Mouse (Mus musculus): Measurements from ENCODE around the gene Mon2. TPM values are rescaled to one million over a fixed set of nuclear protein-coding genes. Genes with fewer than 3 reads are reported as not detected.

The Mon2 gene
- polyA plus RNA-seq, 1 experiment from 2014 or later: 15.1 TPM

GRCm38 (mm10) chr10:123075751-123076242 is 508 bp downstream of the Mon2 start:
- Histone ChIP-seq H3K27me3 (replicated peaks; ENCODE audit: control insufficient read depth, insufficient read depth, low read length) (no peaks in the 10 kb centered on the region), H3K4me1 (ENCODE audit: control insufficient read depth, insufficient read depth, low read depth, low read length) (peaks cover 11% of the 10 kb centered on the region), H3K4me3 (ENCODE audit: low read length) (peak overlapping the region; percentile 98), H3K9ac (ENCODE audit: low read depth, low read length) (peak overlapping the region; percentile 97), H3K36me3 (ENCODE audit: control insufficient read depth, insufficient read depth, low read length) (no peaks in the 10 kb centered on the region), H3K9me3 (ENCODE audit: control insufficient read depth, low read length) (no peaks in the 10 kb centered on the region; the same call in 1 of the 2 replicates), H3K4me2 (ENCODE audit: low read length) (peak overlapping the region; percentile 82), H3K27ac (ENCODE audit: low read depth, low read length) (peak overlapping the region; percentile 88)
- under 1% methylated on average over 48 of the region's 48 CpGs for WGBS
- ATAC-seq: peak; percentile 82

- no peak for ATAC-seq
- H3K9ac ChIP-seq (ENCODE audit: low read depth, low read length): no peak overlapping the region
- H3K27ac ChIP-seq (ENCODE audit: low read depth, low read length): no peak overlapping the region
- H3K9me3 ChIP-seq (ENCODE audit: control insufficient read depth, low read length): no peaks in the 10 kb centered on the region; the same call in 1 of the 2 replicates
- WGBS: 93% methylated on average over 2 of the region's 2 CpGs
- no peak overlapping the region for H3K4me2 ChIP-seq (ENCODE audit: low read length)
- H3K4me3 ChIP-seq (ENCODE audit: low read length): no peak overlapping the region
- H3K27me3 ChIP-seq (replicated peaks; ENCODE audit: control insufficient read depth, insufficient read depth, low read length): no peaks in the 10 kb centered on the region
- H3K4me1 ChIP-seq (ENCODE audit: control insufficient read depth, insufficient read depth, low read depth, low read length): peaks cover 11% of the 10 kb centered on the region
- H3K36me3 ChIP-seq (ENCODE audit: control insufficient read depth, insufficient read depth, low read length): no peaks in the 10 kb centered on the region; the same call in 1 of the 2 replicates
These were observed 4.3 kb downstream of the Mon2 start for GRCm38 (mm10) chr10:123071997-123072396.

- no peak overlapping the region for H3K9ac ChIP-seq (ENCODE audit: low read depth, low read length)
- ATAC-seq: no peak
- H3K4me3 ChIP-seq (ENCODE audit: low read length): no peak overlapping the region
- H3K36me3 ChIP-seq (ENCODE audit: control insufficient read depth, insufficient read depth, low read length): no peaks in the 10 kb centered on the region
- no peak overlapping the region for H3K27ac ChIP-seq (ENCODE audit: low read depth, low read length)
- WGBS: 90% methylated on average over 2 of the region's 2 CpGs
- no peak overlapping the region for H3K4me2 ChIP-seq (ENCODE audit: low read length)
- no peaks in the 10 kb centered on the region for H3K9me3 ChIP-seq (ENCODE audit: control insufficient read depth, low read length)
- no peaks in the 10 kb centered on the region for H3K4me1 ChIP-seq (ENCODE audit: control insufficient read depth, insufficient read depth, low read depth, low read length)
- H3K27me3 ChIP-seq (replicated peaks; ENCODE audit: control insufficient read depth, insufficient read depth, low read length): no peaks in the 10 kb centered on the region
These were observed 13.3 kb downstream of the Mon2 start for GRCm38 (mm10) chr10:123063021-123063420.

- no peak overlapping the region for H3K4me2 ChIP-seq (ENCODE audit: low read length)
- 90% methylated on average over 6 of the region's 6 CpGs for WGBS
- ATAC-seq: no peak
These were observed 15.5 kb downstream of the Mon2 start for GRCm38 (mm10) chr10:123060831-123061230.

GRCm38 (mm10) chr10:123057082-123057481 is 19.2 kb downstream of the Mon2 start:
- Histone ChIP-seq H3K36me3 (ENCODE audit: control insufficient read depth, insufficient read depth, low read length) (no peaks in the 10 kb centered on the region), H3K27me3 (replicated peaks; ENCODE audit: control insufficient read depth, insufficient read depth, low read length) (no peaks in the 10 kb centered on the region), H3K4me1 (ENCODE audit: control insufficient read depth, insufficient read depth, low read depth, low read length) (no peaks in the 10 kb centered on the region), H3K4me2 (ENCODE audit: low read length) (no peak overlapping the region), H3K4me3 (ENCODE audit: low read length) (no peak overlapping the region), H3K27ac (ENCODE audit: low read depth, low read length) (no peak overlapping the region), H3K9me3 (ENCODE audit: control insufficient read depth, low read length) (no peaks in the 10 kb centered on the region), H3K9ac (ENCODE audit: low read depth, low read length) (no peak overlapping the region)
- 88% methylated on average over 1 of the region's 1 CpGs for WGBS
- no peak for ATAC-seq

More at GRCm38 (mm10) chr10:123060831-123061230, 15.5 kb downstream of the Mon2 start:
- Histone ChIP-seq H3K36me3 (ENCODE audit: control insufficient read depth, insufficient read depth, low read length) (no peaks in the 10 kb centered on the region), H3K9ac (ENCODE audit: low read depth, low read length) (no peak overlapping the region), H3K27me3 (replicated peaks; ENCODE audit: control insufficient read depth, insufficient read depth, low read length) (no peaks in the 10 kb centered on the region), H3K4me1 (ENCODE audit: control insufficient read depth, insufficient read depth, low read depth, low read length) (no peaks in the 10 kb centered on the region), H3K27ac (ENCODE audit: low read depth, low read length) (no peak overlapping the region), H3K9me3 (ENCODE audit: control insufficient read depth, low read length) (no peaks in the 10 kb centered on the region), H3K4me3 (ENCODE audit: low read length) (no peak overlapping the region)

- no peak for ATAC-seq
- no peaks in the 10 kb centered on the region for H3K27me3 ChIP-seq (replicated peaks; ENCODE audit: control insufficient read depth, insufficient read depth, low read length)
- H3K9me3 ChIP-seq (ENCODE audit: control insufficient read depth, low read length): no peaks in the 10 kb centered on the region
- H3K36me3 ChIP-seq (ENCODE audit: control insufficient read depth, insufficient read depth, low read length): no peaks in the 10 kb centered on the region; the same call in 1 of the 2 replicates
- no peak overlapping the region for H3K4me3 ChIP-seq (ENCODE audit: low read length)
- 63% methylated on average over 10 of the region's 10 CpGs for WGBS
- H3K4me2 ChIP-seq (ENCODE audit: low read length): no peak overlapping the region
- H3K9ac ChIP-seq (ENCODE audit: low read depth, low read length): no peak overlapping the region
- H3K27ac ChIP-seq (ENCODE audit: low read depth, low read length): no peak overlapping the region
- H3K4me1 ChIP-seq (ENCODE audit: control insufficient read depth, insufficient read depth, low read depth, low read length): no peaks in the 10 kb centered on the region
These were observed 19.8 kb downstream of the Mon2 start for GRCm38 (mm10) chr10:123056463-123056862.

GRCm38 (mm10) chr10:123055205-123056000 is 20.9 kb downstream of the Mon2 start:
- no peak overlapping the region for H3K27ac ChIP-seq (ENCODE audit: low read depth, low read length)
- H3K4me3 ChIP-seq (ENCODE audit: low read length): no peak overlapping the region
- no peak for ATAC-seq
- no peak overlapping the region for H3K4me2 ChIP-seq (ENCODE audit: low read length)
- peaks cover 7% of the 10 kb centered on the region; the same call in 1 of the 2 replicates for H3K36me3 ChIP-seq (ENCODE audit: control insufficient read depth, insufficient read depth, low read length)
- no peaks in the 10 kb centered on the region for H3K9me3 ChIP-seq (ENCODE audit: control insufficient read depth, low read length)
- 88% methylated on average over 9 of the region's 9 CpGs for WGBS
- H3K9ac ChIP-seq (ENCODE audit: low read depth, low read length): no peak overlapping the region
- H3K27me3 ChIP-seq (replicated peaks; ENCODE audit: control insufficient read depth, insufficient read depth, low read length): no peaks in the 10 kb centered on the region
- no peaks in the 10 kb centered on the region for H3K4me1 ChIP-seq (ENCODE audit: control insufficient read depth, insufficient read depth, low read depth, low read length)

- H3K9me3 ChIP-seq (ENCODE audit: control insufficient read depth, low read length): no peaks in the 10 kb centered on the region
- no peak overlapping the region for H3K9ac ChIP-seq (ENCODE audit: low read depth, low read length)
- peaks cover 11% of the 10 kb centered on the region; the same call in 1 of the 2 replicates for H3K36me3 ChIP-seq (ENCODE audit: control insufficient read depth, insufficient read depth, low read length)
- H3K4me2 ChIP-seq (ENCODE audit: low read length): no peak overlapping the region
- no peaks in the 10 kb centered on the region for H3K4me1 ChIP-seq (ENCODE audit: control insufficient read depth, insufficient read depth, low read depth, low read length)
- H3K27me3 ChIP-seq (replicated peaks; ENCODE audit: control insufficient read depth, insufficient read depth, low read length): no peaks in the 10 kb centered on the region
- no peak overlapping the region for H3K4me3 ChIP-seq (ENCODE audit: low read length)
- 91% methylated on average over 4 of the region's 4 CpGs for WGBS
- ATAC-seq: no peak
- H3K27ac ChIP-seq (ENCODE audit: low read depth, low read length): no peak overlapping the region
These were observed 22.7 kb downstream of the Mon2 start for GRCm38 (mm10) chr10:123053557-123053956.

- Histone ChIP-seq H3K4me2 (ENCODE audit: low read length) (no peak overlapping the region), H3K27ac (ENCODE audit: low read depth, low read length) (no peak overlapping the region), H3K4me3 (ENCODE audit: low read length) (no peak overlapping the region), H3K9ac (ENCODE audit: low read depth, low read length) (no peak overlapping the region), H3K36me3 (ENCODE audit: control insufficient read depth, insufficient read depth, low read length) (peaks cover 11% of the 10 kb centered on the region; the same call in 1 of the 2 replicates), H3K27me3 (replicated peaks; ENCODE audit: control insufficient read depth, insufficient read depth, low read length) (no peaks in the 10 kb centered on the region), H3K9me3 (ENCODE audit: control insufficient read depth, low read length) (no peaks in the 10 kb centered on the region), H3K4me1 (ENCODE audit: control insufficient read depth, insufficient read depth, low read depth, low read length) (no peaks in the 10 kb centered on the region)
- ATAC-seq: no peak
- WGBS: 78% methylated on average over 7 of the region's 7 CpGs
These were observed 24.3 kb downstream of the Mon2 start for GRCm38 (mm10) chr10:123052021-123052420.

Measured in hindbrain, embryonic 16.5 days (tissue).